Mouse (Mus musculus) liver, embryonic 11.5 days (tissue): ENCODE measurements around the gene Xylb. TPM values are rescaled to one million over a fixed set of nuclear protein-coding genes. Genes with fewer than 3 reads are reported as not detected.

ENCODE experiments used
- ATAC-seq: fragments of 200-750 bp; cut with Nextera tagmentation; replicated peaks from 2 replicates; pipeline ENCODE4 v1.8.0; 2017; ENCODE audit warnings: moderate number of reproducible peaks, mild to moderate bottlenecking, moderate TSS enrichment, moderate library complexity; ENCODE audit not compliant: low FRiP score
- DNase-seq: peaks from one replicate; pipeline ENCODE4 v3.0.0-alpha.2; 2017; ENCODE audit warnings: low spot score
- H3K27ac ChIP-seq: fragments of 300-500 bp; sonication (generic); 2 replicates; pipeline ENCODE4 v1.5.1; 2014; ENCODE audit warnings: mild to moderate bottlenecking, low read depth, low read length, control low read depth
- H3K27me3 ChIP-seq: fragments of 300-500 bp; sonication (generic); replicated peaks from 2 replicates; pipeline ENCODE4 v1.6.1; 2014; ENCODE audit warnings: low read length, mixed read lengths; ENCODE audit not compliant: control insufficient read depth, insufficient read depth
- H3K36me3 ChIP-seq: fragments of 300-500 bp; sonication (generic); 2 replicates; pipeline ENCODE4 v1.6.1; 2014; ENCODE audit warnings: mild to moderate bottlenecking, low read length, moderate library complexity, mixed read lengths; ENCODE audit not compliant: control insufficient read depth, insufficient read depth
- H3K4me1 ChIP-seq: fragments of 300-500 bp; sonication (generic); replicated peaks from 2 replicates; pipeline ENCODE4 v1.6.1; 2014; ENCODE audit warnings: low read length, mixed read lengths; ENCODE audit not compliant: control insufficient read depth, insufficient read depth
- H3K4me2 ChIP-seq: fragments of 300-500 bp; sonication (generic); 2 replicates; pipeline ENCODE4 v1.6.1; 2014; ENCODE audit warnings: mild to moderate bottlenecking, control low read depth, moderate library complexity
- H3K4me3 ChIP-seq: fragments of 300-500 bp; sonication (generic); 2 replicates; pipeline ENCODE4 v1.5.1; 2014; ENCODE audit warnings: low read depth, low read length, control low read depth
- H3K9ac ChIP-seq: fragments of 300-500 bp; sonication (generic); 2 replicates; pipeline ENCODE4 v1.6.1; 2014; ENCODE audit warnings: low read depth, low read length, control low read depth
- H3K9me3 ChIP-seq: fragments of 300-500 bp; sonication (generic); 2 replicates; pipeline ENCODE4 v1.6.1; 2016; ENCODE audit warnings: low read length, inconsistent platforms, mixed read lengths; ENCODE audit not compliant: control insufficient read depth
- WGBS: fragments of 180-500 bp; shearing (Covaris S2); extraction: QIAGEN DNeasy Blood & Tissue Kit; methylation state at CpG from one replicate; pipeline ENCODE4 v1.1.7; 2014; 5-methylcytosine and 5-hydroxymethylcytosine counted together
- polyA plus RNA-seq: library from polyadenylated mRNA; unstranded; fragments of >200 nt; fragmentation: Nextera tagmentation; extraction: Ambion mirVana; gene quantifications from 2 replicates; pipeline ENCODE4 v1.2.1, GENCODE M21; 2014

Gene Xylb
- polyA plus RNA-seq, 1 experiment from 2014 or later = 9.5 TPM

DNA sequence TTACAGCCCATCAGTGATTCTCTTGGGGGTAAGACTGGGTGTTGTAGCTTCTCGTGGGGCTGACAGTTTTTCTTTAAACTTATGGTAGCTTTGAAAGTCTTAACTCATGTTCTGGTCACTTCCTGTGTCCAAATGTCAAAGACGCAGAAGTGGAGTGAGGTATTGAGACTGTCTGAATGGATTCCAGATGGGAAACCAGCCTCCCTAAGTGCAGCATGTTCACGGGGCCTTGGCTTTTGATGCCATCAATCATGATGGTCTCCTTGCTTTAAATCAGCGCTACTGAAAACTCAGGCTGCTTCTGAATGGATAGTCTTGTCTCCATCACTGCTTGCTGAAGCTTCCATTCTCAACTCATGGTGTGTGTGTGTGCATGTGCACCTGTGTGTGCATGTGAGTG, 14.1 kb downstream of the Xylb start:
- Histone ChIP-seq H3K27ac (no peak overlapping the region), H3K4me2 (no peak overlapping the region), H3K27me3 (no peaks in the 10 kb centered on the region), H3K4me3 (no peak overlapping the region), H3K36me3 (peaks cover 2% of the 10 kb centered on the region; the same call in 1 of the 2 replicates), H3K9me3 (no peaks in the 10 kb centered on the region), H3K9ac (no peak overlapping the region), H3K4me1 (no peaks in the 10 kb centered on the region)
- DNase-seq (no peak), ATAC-seq (no peak)
- 68% methylated on average over 4 of the region's 4 CpGs for WGBS

DNA sequence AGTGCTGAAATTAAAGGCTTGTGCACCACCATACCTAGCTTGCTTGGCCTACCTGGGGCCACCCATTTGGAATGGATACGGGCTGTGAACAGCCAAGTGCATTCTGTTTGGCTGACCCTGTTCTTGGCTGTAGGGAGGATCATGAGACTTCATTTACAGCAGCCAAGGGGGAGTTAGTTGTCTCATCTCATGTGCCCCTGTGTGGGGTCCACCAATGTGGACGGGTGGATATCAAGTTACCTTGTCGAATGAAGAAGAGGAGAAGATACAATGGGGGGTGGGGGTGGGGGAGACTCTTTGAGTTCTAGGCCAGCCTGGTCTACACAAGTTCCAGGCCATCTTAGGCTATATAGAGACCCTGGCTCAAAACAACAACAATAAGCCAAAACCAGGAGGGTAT, 17.8 kb downstream of the Xylb start:
- no peaks in the 10 kb centered on the region for H3K4me1 ChIP-seq
- 82% methylated on average over 3 of the region's 3 CpGs for WGBS
- H3K9me3 ChIP-seq = no peaks in the 10 kb centered on the region
- H3K9ac ChIP-seq = no peak overlapping the region
- no peak overlapping the region for H3K27ac ChIP-seq
- H3K4me3 ChIP-seq = no peak overlapping the region
- no peak overlapping the region for H3K4me2 ChIP-seq
- H3K27me3 ChIP-seq = no peaks in the 10 kb centered on the region
- H3K36me3 ChIP-seq = no peaks in the 10 kb centered on the region
- DNase-seq (no peak), ATAC-seq (no peak)

DNA sequence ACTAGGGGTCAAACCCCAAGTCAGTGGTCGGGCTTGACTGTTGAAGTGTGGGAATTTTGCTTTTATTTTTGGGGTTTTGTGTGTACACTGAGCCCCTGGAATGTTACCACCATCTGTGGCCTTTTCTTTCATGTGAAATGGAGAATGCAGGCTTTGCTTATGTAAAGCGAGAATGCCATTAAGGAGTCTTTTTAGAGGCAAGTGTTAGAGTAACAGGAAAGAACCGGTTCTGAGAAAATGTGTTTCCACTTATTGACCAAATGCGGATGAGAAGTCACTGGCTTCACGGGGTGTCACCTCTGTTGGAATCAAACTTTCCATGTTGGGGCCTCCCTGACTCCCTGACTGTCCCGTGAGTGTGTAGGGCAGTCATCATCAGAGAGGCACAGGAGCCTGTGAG, 18.4 kb downstream of the Xylb start:
- Histone ChIP-seq H3K9me3 (no peaks in the 10 kb centered on the region), H3K4me3 (no peak overlapping the region), H3K27ac (no peak overlapping the region), H3K27me3 (no peaks in the 10 kb centered on the region), H3K9ac (no peak overlapping the region), H3K4me2 (no peak overlapping the region), H3K36me3 (no peaks in the 10 kb centered on the region), H3K4me1 (no peaks in the 10 kb centered on the region)
- DNase-seq (no peak), ATAC-seq (no peak)
- 73% methylated on average over 6 of the region's 6 CpGs for WGBS

DNA sequence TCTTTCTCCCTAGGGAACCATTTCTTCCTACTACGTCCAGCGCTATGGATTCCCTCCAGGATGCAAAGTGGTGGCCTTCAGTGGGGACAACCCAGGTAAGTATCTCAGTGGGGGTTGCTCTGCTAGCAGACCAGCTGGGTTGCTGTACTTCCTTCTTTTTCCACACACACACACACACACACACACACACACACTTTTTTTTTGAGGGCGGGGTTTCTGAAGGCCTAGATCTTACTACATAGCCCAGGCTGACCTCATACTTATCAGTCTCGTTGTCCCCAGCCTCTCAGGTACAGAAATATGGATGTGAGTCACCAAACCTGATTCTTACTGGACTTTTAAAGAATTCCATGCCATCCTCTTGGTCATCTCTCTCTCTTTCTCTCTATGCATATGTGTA, 21.1 kb downstream of the Xylb start:
- H3K9ac ChIP-seq = no peak overlapping the region
- no peaks in the 10 kb centered on the region for H3K27me3 ChIP-seq
- 80% methylated on average over 4 of the region's 4 CpGs for WGBS
- H3K9me3 ChIP-seq = no peaks in the 10 kb centered on the region
- ATAC-seq (no peak), DNase-seq (no peak)
- no peak overlapping the region for H3K4me3 ChIP-seq
- no peak overlapping the region for H3K4me2 ChIP-seq
- H3K4me1 ChIP-seq = no peaks in the 10 kb centered on the region
- no peaks in the 10 kb centered on the region for H3K36me3 ChIP-seq
- no peak overlapping the region for H3K27ac ChIP-seq

DNA sequence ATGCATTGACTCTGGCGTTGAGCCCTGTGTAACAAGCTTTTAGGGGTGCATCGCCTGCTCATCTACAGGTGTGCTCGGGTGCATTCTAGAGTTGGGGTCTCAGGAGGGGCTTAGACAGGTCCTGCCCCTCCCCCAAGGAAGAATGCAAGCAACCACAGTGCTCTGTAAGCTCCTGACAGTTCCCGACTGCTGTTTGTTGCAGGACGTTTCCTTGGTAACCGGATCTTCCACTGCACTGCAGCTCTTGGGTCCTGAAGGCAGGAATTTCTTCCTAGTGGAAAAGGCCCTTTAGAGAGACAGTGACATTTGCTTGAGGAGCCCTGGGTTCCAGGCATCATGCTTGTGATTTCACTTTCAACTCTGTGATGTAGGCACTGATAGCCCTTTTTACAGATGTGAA, 25.4 kb downstream of the Xylb start:
- Histone ChIP-seq H3K27ac (no peak overlapping the region), H3K4me1 (no peaks in the 10 kb centered on the region), H3K9ac (no peak overlapping the region), H3K36me3 (0 out of 2 replicates have a peak, but pooled peaks cover 2% of the 10 kb centered on the region), H3K4me3 (no peak overlapping the region), H3K27me3 (no peaks in the 10 kb centered on the region), H3K9me3 (no peaks in the 10 kb centered on the region), H3K4me2 (no peak overlapping the region)
- DNase-seq = no peak
- WGBS = 62% methylated on average over 6 of the region's 6 CpGs
- ATAC-seq = no peak

DNA sequence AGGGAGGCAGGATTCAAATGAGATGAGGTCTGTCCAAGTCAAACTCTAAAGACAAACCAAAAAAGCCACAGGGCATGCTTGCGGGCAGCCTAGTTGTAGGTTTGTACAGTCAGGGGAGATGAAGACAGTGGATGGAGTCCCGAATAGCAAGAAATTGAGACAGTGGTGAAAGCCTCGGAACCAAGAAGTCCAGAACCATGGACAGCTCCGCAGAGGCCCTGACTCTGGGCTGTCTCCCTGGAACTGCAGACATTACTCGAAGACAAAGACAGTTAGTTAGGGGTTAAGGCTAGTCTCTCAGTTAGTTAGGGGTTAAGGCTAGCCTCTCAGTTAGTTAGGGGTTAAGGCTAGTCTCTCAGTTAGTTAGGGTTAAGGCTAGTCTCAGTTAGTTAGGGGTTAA, 31.8 kb downstream of the Xylb start:
- 48% methylated on average over 5 of the region's 5 CpGs for WGBS
- Histone ChIP-seq H3K9ac (no peak overlapping the region), H3K9me3 (no peaks in the 10 kb centered on the region), H3K27ac (no peak overlapping the region), H3K27me3 (no peaks in the 10 kb centered on the region), H3K4me3 (no peak overlapping the region), H3K4me1 (no peaks in the 10 kb centered on the region), H3K36me3 (0 out of 2 replicates have a peak, but pooled peaks cover 2% of the 10 kb centered on the region), H3K4me2 (no peak overlapping the region)
- DNase-seq (peak; percentile 36), ATAC-seq (no peak)

DNA sequence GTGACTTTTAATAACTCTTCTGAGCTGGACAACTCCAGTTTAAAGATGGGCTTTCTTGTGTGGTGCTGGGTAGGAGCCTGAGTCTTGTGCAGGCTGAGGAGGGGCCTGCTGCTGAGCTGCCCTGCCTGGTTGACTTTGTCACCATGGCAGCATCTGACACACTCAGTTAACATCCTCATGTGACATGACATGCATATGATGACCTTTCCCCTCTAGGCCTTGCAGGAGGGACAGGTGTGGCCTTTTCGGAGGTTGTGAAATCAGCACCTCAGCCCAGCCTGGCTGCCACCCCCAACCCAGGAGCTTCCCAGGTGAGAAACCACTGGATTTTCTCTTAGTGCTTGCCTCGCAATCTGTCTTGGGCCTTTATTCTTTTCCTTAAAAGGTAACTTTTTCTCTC, 33.0 kb downstream of the Xylb start:
- WGBS = 80% methylated on average over 2 of the region's 2 CpGs

DNA sequence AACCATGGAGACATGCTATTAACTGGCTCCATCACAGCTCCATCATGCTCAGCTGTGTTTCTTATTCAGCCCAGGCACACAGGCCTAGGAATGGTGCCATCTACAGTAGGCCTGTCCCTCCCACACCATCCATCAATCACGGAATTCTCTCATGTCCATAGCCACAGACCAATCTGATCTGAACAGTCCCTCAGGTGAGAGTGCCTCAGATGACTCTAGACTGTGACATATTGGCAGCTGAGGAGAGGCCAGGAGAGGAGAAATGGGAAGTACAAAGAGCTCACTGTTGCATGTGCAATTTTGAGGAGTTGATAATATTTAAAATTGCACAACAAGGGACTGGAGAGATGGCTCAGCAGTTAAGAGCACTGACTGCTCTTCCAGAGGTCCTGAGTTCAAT, 37.6 kb downstream of the Xylb start:
- H3K4me3 ChIP-seq = no peak overlapping the region
- no peaks in the 10 kb centered on the region for H3K9me3 ChIP-seq

More for the DNA sequence above, 33.0 kb downstream of the Xylb start:
- H3K4me2 ChIP-seq = no peak overlapping the region
- H3K27me3 ChIP-seq = no peaks in the 10 kb centered on the region
- no peak overlapping the region for H3K4me3 ChIP-seq
- no peak overlapping the region for H3K9ac ChIP-seq
- DNase-seq = no peak
- no peak overlapping the region for H3K27ac ChIP-seq
- no peaks in the 10 kb centered on the region for H3K4me1 ChIP-seq
- ATAC-seq = no peak
- no peaks in the 10 kb centered on the region for H3K9me3 ChIP-seq
- 0 out of 2 replicates have a peak, but pooled peaks cover under 1% of the 10 kb centered on the region for H3K36me3 ChIP-seq

DNA sequence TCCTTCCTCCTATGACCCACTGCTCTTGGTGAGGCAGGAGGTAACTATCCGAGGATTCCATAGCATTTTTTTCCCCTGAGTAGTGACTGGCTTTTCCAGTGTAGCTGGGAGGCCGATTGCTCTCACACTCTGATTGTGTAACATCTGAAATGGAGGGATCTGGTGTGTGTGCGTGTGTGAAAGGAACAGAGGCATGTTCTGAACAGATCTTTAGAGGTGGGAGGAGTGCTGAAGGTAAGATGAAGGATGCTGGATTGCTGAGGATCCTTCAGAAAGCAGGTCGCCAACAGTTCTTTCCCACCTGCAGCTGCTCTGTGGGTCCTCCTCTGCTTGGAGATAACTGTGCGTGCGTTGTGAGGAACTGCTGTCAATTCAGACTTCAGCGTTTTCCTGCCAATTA, 44.2 kb downstream of the Xylb start:
- Histone ChIP-seq H3K27ac (0 out of 2 replicates have a peak overlapping the region, but pooled peaks have one; percentile 38), H3K9ac (peak overlapping the region; percentile 6; the same call in 1 of the 2 replicates)
- 5% methylated on average over 7 of the region's 7 CpGs for WGBS

More for the DNA sequence above, 37.6 kb downstream of the Xylb start:
- DNase-seq (no peak), ATAC-seq (no peak)
- Histone ChIP-seq H3K27me3 (no peaks in the 10 kb centered on the region), H3K36me3 (no peaks in the 10 kb centered on the region), H3K9ac (no peak overlapping the region), H3K27ac (no peak overlapping the region), H3K4me1 (no peaks in the 10 kb centered on the region), H3K4me2 (no peak overlapping the region)
- WGBS = 78% methylated on average over 1 of the region's 1 CpGs

More for the DNA sequence above, 44.2 kb downstream of the Xylb start:
- DNase-seq = no peak
- H3K4me1 ChIP-seq = peaks cover 9% of the 10 kb centered on the region; the same call in 1 of the 2 replicates
- H3K27me3 ChIP-seq = peaks cover 13% of the 10 kb centered on the region
- peak overlapping the region; percentile 97 for H3K4me2 ChIP-seq
- ATAC-seq = peak; percentile 16
- no peaks in the 10 kb centered on the region for H3K9me3 ChIP-seq
- H3K36me3 ChIP-seq = no peaks in the 10 kb centered on the region
- H3K4me3 ChIP-seq = peak overlapping the region; percentile 70
